Mouse (Mus musculus): ENCODE results near the gene Preb.

Preb gene

DNA sequence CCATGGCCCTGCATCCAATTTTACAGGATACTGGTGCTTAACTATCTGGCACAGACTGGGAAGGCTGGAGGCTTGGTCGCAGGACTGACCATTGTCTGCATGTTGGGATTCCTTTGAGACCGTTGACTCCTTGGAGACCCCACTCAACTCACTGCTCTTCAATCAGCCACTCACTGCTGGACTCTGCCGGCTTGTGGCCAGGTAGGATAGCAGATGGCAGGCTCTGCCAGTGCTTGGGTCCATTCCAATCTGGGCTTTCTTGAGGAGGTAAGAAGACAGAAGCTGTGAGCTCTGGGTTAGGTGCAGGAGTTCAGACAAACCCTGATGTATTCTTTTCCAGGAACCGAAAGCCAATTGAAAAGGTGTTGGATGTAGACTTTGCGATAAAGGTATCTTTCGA, 6.1 kb downstream of the Preb start:
- no peak for DNase-seq

DNA sequence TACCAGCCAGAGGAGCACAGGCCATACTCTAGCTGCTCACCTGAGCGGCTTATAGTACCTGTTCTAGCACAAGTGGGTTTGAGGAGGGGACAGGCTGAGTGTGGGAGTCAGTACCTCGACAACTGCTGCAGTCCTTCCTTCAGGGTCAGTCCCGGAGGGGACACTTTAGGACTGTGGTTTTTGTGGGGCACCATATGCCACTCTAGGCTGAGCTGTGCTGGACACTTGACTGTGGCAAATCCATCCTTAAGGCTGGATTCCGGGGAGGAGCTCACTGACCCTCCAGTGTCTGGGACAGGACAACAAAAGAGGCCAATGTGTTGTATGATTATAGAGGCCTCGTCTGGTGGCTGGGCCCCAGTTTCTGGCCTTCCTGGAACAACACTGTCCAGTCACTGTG, 7.6 kb downstream of the Preb start:
- no peak for DNase-seq

DNA sequence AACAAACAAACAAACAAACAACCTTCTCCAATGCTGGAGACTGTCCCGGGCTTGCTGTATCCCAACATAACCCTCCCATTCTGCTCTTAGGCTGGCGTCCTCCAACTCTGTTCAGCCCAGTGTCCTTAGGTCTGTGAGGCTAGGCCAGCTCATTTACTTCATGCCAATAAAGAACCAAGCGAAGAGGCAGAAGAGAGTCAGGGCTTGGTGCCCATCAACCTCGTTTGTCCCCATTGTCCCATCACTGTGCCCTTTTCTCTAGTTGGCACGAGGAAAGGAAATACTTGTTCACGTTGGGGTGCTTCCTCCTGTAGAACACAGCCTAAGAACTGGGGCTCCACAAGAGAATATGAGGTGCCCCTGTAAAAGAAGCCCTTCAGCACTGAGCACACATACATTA, 8.5 kb downstream of the Preb start:
- no peak for DNase-seq

DNA sequence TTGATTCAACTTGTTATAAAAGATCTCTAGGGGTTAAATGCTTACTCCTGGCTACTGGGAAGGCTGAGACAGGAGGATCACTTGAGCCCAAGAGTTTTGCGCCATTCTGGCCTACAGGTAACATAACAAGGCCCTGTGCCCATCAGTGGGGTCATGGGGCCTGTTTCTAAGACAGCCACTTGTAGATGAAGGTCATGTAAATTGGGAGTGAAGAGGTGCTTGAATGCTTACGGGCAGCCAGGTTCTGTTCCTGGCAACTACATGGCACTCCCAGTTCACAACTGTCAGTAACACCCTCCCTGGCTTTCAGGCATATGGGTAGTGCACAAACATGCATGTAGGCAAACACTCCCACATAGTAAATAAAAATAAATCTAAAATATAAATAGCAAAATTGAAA, 9.2 kb downstream of the Preb start:
- DNase-seq, result no peak

DNA sequence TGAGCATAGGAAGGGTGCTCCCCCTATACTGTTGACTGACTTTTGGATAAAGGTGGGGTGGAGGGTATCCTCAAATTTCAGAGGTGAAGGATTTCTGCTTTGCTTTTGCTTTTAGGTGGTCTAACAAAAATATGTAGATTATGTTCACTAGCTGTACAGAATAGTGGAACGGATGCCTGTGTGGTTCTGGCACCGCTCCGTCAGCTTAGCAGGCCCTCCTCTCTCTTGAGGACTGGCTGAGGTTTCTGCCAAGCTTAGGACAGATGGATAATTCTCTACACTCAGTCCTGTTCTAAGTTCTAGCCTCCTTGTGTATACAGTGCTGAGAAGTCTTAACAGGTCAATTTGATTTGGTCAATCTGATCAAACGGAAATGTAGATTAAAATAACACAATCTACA, 9.7 kb downstream of the Preb start:
- no peak for DNase-seq

DNA sequence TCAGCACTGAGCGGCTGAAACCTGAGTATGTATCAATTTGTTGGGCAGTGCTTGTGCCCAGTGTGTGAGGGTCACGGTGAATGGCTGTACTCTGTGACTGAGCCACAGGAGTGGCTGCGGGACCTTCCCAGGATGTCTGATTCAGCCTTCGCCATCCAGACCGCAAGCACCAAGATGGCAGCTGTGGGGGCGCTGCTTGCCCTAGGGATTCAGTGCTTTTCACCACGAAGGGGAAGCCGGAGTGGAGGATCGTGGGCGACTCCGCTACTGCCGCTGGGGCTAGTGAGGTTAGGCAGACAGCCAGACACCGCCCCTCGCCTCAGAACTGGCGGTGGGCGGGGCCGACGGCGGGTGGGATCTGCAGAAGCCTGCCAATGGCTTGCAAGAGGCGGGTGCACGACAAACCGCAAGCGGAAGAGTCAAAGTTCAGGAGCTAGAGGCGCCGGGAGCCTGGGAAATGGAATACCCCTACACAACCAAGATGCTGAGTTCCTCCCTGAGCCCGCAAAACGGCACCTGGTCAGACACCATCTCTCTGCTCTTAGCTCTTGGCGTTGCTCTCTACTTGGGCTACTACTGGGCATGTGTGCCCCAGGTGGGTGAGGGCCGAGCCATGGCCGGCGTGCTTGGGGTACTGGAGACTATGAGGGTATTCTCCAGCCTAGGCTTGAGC, 10.4 kb downstream of the Preb start:
- DNase-seq, result peak; percentile 95

DNA sequence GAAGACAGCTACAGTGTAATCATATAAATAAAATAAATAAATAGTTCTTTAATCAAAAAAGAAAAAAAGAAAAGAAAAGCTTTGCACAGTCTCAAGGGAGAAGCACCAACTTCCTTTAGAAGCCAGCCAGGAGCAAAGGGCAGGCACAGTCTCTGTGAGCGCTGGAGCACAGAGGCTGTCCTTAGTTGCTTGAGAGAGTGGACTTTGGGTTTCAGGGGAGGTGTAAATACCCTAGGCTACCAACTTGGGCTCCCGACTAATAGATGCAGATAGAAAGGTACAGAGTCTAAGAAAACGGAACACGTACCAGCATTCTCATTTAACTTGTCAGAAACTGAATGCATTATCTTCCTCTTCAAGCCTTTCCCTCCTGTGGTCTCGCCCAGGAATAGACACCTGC, 11.5 kb downstream of the Preb start:
- no peak for DNase-seq

DNA sequence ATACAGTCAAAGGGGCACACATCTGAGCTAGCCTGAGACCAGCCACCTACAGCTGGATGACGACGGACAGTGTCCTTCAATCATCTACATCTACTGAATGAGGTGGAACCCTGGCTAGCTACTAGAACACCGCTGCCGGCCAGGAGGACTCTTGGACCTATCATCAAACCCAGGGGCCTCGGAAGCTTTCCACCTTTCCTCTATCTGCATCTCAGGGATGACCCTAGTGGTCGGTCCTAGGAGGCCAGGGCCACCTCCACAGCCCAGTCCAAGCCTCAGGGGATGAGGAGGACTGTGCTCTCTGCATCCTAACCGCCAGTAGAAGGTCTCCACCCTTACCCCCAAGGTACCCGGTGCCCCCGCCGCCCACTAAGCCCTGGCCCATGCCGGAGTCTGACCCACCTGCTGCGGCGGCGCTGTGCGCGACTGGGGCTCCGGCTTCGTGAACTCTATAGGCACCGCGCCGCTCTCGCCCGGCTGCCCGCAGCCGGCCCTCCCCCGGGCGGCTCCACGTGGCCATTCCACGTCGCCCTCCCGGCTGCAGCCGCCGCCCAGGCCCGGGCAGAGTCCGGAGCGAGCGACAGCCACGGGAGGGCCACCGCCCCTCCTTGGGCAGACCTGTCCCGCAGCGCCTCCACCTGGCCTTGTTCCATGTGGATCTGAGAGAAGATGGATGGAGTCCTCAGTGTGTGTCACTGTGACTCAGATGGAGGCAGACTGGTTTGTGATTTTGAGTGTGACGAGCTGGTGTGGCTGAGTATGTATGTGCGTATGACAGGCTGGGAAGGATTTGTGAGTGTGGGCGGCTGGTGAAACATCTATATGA, 15.0 kb downstream of the Preb start, which contains the start of gene Cgref1:
Cgref1 (minus strand) TSS at position 636 of the 826 bp plus-strand sequence.
- DNase-seq, result peak; percentile 84

DNA sequence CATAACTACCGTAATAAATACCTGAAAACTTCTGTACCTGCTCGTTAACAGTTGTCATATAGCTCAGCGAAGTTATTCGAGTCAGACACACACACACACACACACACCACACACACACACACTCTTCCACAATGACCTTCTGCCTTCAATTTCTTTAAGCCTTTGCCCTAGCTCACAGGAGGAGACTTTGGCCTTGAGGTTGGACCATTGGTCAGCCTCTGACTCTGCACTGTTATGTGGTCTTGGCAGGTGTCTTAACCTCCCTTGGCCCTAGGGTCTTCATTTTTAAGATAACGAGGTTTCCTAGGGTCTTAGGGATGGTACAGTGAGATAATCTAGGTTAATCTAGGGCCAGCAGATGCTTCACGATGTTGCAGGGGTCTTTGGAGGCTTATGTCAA, 15.8 kb downstream of the Preb start:
- no peak for DNase-seq

DNA sequence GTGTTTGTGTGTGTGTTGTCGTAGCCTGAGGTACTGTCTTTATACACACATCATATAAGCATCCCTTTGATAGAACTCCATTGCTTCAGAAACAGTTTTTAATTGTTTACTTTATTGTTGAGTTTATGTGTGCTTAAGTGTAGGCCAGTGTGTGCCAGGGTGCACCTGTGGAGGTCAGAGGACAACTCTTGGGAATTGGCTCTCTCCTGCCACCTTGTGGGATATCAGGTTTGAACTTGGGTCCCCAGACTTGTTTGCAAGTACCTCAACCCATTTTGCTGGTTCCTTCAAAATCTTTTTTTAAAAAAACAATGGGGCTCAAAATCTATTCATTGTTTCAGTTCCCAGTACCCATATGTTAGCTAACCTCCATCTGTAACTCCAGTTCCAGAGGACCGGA, 17.2 kb downstream of the Preb start:
- DNase-seq, result no peak

DNA sequence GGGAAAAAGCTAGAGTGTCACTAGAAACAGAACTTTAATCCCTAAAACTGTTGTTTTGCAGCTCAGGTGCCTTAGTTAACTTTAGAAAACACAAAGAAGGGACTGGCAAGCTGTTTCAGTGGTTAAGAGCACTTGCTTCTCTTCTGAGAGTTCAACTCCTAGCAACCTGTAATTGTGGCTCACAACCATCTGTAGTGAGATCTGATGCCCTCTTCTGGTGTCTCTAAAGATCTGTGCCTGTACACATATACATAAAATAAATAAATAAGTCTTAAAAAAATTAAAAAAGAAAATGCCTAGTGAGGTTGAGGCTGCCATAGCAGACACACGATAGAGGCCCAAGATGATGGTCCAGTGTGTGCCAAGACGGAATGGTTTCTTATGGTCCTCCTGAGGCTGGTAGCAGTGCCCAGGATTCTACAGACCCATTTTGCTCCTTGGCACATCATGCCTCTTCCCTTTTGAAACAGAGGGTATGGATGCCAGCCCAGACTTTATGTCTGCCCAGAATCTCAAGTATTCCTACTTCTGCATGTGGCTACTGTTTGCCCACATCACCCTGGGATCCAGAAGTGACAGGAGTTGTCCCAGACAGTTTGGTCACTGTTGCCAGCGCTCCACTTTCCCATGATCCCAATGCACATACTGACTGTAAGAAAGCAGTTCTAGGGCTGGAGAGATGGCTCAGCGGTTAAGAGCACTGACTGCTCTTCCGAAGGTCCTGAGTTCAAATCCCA, 25.3 kb downstream of the Preb start:
- no peak for DNase-seq

DNA sequence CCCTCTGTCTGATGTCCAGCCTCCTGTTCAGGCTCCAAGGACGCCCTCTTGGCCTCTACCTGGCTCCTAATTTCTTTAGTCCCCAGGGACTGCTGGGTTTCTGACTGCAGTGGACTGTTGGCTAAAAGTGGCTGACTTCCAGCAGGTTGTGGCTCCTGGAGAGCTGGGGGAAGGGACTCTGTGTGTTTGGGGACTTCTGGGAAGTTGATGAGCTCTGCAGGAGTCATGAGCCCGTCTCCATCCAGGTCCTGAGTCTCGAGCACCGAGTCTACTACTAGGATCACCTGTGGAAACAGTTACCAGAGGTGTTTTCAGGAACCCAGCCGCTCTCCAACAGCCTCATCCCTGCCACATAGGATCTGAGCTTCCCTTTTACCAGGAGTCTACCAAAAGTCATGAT, 26.5 kb downstream of the Preb start:
- DNase-seq, result no peak

DNA sequence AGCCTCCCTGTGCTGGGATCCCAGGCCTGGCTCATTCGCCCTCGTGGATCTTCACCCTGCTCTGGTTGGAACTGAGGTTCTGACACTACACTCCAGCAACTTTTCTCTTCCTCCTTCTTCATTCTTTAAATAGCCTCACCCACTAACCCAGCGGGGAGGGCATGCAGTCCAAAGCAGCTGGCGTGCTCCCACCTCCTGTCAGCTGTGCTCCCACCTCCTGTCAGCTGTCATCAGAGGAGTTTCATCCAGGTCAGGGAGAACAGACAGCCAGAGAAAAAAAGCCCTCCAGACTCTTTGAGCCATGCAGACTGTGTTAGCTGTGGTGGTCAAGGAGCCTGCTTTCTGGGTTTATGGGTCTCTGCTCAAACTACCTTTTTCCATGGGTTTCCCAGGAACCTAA, 28.8 kb downstream of the Preb start:
- DNase-seq, result no peak

DNA sequence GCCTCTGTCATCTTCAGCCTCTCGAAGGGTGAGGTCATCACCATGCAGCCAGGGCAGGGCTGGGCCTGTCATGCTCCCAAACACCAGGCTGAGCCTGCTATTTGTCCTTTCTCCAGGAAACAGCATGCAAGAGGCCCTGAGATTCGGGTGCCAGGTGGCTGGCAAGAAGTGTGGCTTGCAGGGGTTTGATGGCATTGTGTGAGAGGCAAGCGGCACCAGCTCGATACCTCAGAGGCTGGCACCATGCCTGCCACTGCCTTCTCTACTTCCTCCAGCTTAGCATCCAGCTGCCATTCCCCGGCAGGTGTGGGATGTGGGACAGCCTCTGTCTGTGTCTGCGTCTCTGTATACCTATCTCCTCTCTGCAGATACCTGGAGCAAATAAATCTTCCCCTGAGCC, 29.3 kb downstream of the Preb start:
- no peak for DNase-seq

DNA sequence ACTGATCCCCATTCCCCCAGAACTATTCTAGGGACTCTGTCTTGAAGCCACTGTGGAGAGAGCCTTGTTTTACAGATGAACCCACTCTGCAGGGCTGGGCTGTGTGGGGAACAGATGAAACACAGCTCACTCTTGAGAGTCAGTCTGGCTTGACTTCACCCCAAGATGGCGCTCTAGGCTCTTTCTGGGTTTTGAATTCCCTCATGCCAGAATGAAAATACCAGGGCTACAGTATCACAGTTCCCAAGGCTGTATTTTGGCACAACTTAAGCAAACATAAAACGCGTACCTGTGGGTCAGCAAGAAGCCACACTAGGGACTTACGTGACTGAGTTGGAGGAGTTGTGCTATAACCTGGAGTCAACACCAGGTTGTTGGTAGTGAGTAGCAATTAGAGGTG, 30.0 kb downstream of the Preb start:
- DNase-seq, result peak; percentile 72

DNA sequence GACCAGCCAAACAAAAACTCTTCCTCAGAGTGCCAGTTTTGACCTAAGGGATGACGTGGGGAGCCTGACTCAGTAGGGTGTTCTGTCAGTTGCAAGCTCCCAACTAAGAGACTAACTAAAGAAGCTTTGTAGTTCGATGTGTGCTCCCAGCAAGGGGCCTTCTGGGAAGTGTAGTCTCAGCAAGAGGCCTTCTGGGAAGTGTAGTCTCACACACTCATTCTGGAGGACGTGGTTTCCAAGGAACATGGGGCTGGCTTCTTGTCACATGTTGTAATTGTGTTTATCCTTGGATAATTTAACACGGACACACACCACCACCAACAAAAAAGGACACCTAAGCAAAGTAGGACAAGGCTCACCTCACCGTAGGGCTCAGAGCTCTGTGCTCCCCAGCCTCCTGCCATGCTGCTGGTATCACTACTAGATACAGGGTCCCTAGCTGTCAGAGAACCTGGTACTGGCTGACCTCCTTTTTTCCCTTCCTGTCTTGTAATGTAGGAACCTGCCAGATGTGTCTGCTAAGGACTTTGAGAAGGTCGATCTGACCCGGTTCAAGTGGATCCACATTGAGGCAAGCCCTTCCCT, 32.1 kb downstream of the Preb start:
- DNase-seq, result peak; percentile 74

DNA sequence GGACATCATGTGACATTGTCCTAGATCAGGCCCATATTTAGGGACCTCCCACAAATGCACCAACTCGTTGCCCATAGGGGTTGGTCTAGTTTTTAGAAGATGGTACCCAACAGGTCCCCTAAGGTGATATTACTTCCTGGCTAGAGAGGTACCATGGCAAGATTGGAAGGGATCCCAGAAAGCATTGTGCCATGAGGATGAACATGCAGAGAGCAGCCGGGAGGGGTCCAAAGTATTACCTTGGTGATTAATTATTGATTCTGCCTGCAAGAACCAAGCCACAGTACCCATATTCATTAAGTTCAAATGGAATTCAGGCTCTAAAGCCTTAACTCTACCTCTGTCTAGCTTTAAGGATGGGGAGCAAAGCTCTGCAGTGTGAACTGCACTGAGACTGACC, 34.1 kb downstream of the Preb start:
- DNase-seq, result no peak

DNA sequence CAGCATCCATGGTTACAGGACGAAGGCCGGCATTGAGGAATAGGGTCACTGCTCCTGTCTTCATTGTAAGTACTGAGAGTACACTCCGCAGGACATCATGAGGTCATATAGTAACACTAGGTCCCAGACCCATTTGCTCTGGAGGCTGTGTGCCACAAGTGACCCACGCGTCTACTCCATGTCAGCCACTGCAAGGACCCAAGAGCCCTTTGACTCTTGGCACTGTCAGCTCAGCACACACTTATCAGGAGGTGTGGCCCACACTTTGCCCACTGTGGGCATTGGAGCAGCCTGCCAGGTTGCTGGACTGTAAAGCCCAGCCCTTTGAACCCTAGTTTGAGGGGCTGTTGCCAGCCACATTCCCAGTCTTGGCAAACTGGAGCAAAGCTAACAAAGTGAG, 34.9 kb downstream of the Preb start:
- DNase-seq, result no peak

DNA sequence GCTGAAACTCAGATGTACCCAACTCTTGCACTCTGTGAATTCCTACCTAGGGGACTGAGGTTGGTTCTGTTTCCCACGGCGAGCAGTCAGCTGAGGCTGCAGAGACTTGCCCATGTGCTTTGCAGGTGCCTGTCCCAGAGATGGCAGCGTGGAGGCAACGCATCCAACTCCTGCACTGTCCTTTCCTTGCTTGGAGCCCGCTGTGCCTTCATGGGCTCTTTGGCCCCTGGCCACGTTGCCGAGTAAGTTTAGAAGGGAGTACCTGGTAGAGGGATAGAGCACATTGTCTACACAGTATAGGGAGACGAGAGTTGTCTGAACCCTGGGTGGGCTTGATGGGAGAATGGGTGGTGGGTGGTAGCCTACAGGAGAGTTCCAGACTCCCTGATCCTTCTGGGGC, 35.5 kb downstream of the Preb start:
- DNase-seq, result no peak

DNA sequence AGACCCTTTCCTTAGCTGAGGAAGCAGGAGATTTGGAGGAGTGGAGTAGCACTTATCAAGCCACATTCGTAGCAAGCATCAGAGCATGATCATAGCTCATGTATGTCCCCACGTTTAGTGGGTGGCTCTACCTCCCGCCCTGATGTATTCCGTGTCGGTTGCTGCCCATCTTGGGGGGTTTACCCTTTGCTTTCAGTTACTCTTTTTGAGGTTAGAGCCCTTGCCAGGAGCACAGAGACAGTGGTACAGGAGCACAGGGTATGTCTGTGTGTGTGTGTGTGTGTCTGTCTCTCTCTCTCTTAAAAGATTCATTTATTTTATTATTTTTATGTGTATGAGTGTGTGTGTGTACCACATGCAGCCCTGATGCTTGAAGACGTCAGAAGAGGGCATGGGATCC, 37.0 kb downstream of the Preb start:
- no peak for DNase-seq

DNA sequence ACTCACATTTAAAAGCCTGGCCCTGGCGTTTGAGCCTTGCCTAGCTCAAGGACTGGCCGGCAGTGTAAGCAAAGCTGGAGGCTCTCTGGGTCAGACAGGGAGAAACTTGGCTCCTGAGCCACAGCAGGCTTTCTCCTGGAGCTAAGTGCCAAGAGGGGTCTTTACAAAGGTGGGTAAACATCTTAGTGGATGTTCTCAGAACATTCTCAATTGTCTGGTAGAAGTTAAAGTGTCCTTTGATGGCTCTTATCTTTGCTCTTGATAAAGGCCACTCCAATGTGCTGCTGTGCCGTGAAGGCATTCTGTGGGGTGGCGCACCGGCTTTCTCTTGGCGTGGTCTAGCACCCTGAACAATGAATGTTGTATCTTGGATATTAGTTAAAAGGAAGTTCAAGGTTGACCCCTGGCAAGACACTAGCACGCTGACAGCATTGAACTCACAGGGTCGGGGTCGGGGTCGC, 37.5 kb downstream of the Preb start:
- no peak for DNase-seq

DNA sequence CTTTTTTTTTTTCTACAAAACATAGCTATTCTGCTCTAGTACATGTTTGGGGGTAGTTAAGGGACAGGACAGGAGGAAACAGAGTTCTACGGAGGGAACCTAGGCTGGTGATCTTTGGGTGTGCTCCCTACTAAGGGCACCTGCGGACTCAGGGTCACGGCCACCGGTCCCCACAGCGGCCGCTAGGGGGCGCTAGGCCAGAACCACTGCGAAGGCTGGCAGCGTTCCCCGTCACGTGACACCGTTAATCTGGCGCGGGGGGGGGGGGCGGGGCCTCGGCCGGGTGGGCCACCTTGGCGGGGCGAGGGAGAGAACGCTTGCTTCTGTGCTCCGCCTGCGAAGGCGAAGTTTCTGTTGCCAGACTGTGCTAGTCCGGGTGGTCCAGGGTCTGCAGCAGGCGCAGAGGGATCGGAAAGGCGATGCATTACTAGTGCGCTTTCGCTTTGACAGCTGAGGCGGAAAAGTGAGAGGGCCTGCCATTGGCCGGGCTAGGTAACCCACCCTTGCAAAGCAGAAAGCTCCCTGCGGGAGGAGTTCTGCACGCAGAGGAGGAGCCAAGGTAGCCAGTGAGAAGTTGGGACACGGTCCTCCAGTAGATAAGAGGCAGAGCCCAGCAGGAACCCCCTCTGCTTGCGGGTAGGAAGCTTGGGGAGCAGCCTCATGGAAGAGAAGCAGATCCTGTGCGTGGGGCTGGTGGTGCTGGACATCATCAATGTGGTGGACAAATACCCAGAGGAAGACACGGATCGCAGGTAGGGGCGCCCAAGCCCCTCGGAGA, 38.7 kb downstream of the Preb start, which contains the start of gene Khk:
Khk (plus strand) TSS at position 176 of the 778 bp plus-strand sequence.
- peak; percentile 86 for DNase-seq

Measured in right cerebral cortex, adult 18-20 months (tissue).